Mouse (Mus musculus): Measurements from ENCODE around the gene Cenpa. TPM values are rescaled to one million over a fixed set of nuclear protein-coding genes. Genes with fewer than 3 reads are reported as not detected.

Gene Cenpa
- polyA plus RNA-seq (2012; rRNA removed): 37.4 and 41.0 TPM in 2 replicates

GRCm38 (mm10) chr5:30666391-30667195, at the start of gene Cenpa:
TSS of gene Cenpa (plus strand) at chr5:30666777.

DNA sequence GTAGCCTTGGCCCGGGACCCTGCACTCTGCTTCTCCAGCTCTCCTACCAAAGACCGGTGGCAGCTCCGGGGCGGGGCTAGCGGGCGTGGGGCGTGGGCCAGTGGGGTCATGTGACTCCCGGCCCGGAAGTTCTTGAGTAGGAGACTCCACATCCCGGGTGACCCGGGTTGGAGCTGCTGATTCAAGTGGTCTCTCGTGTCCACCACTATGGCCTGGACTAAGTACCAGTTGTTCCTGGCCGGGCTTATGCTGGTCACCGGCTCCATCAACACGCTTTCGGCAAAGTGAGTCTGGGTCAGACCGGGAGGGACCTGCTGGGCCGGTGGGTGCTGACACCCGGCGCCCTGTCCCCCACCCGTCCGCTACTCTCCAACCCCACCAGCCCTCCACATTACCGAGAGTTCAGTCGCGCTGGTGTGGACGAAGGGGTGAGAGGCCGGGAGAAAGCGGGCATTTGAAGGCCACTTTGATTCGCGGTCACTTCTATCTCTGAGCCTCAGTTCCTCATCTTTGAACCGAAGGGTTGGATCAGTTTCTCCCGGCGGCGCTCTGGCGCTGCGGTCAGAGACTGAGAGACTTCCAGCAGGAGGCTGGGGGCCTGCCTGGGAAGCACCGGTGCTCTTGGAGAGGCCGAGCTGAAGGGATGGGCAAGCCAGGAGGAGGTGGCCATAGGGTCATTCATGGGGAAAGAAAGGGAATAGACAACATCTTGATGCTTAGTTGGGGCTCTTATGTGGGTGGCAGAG, 18.6 kb upstream of the Cenpa start, which contains the start of gene Slc35f6:
Gene Slc35f6, plus strand, starts transcription at position 119 of the 746 bp plus-strand sequence.

GRCm38 (mm10) chr5:30711147-30712001, 44.8 kb downstream of the Cenpa start, which contains the start of gene Dpysl5:
TSS of gene Dpysl5 (plus strand) at chr5:30711564.

Other genes starting within 250 kb of the Cenpa start
- 2.5 and 2.6 TPM in 2 replicates for gene Otof, start 204.8 kb upstream of the Cenpa start, polyA plus RNA-seq (2012; rRNA removed)
- 22.9 and 33.7 TPM in 2 replicates for gene 1700001C02Rik, start 200.7 kb upstream of the Cenpa start, polyA plus RNA-seq (2012; rRNA removed)
- gene Cib4, start 120.9 kb upstream of the Cenpa start, polyA plus RNA-seq (2012; rRNA removed): 0.26 TPM in 1 of 2 replicates, not detected in the other
- 143 and 186 TPM in 2 replicates for gene Kcnk3, start 78.6 kb upstream of the Cenpa start, polyA plus RNA-seq (2012; rRNA removed)
- gene Slc35f6, start 18.8 kb upstream of the Cenpa start, polyA plus RNA-seq (2012; rRNA removed): 148 and 153 TPM in 2 replicates
- gene Dpysl5, start 44.8 kb downstream of the Cenpa start, polyA plus RNA-seq (2012; rRNA removed): 27.2 and 40.7 TPM in 2 replicates
- gene Mapre3, start 147.9 kb downstream of the Cenpa start, polyA plus RNA-seq (2012; rRNA removed): 55.0 and 61.6 TPM in 2 replicates
- 199 and 217 TPM in 2 replicates for gene Tmem214, start 201.2 kb downstream of the Cenpa start, polyA plus RNA-seq (2012; rRNA removed)
- 33.4 and 37.4 TPM in 2 replicates for gene Agbl5, start 221.9 kb downstream of the Cenpa start, polyA plus RNA-seq (2012; rRNA removed)
- 183 and 253 TPM in 2 replicates for gene Ost4, start 241.0 kb downstream of the Cenpa start, polyA plus RNA-seq (2012; rRNA removed)
- 224 and 300 TPM in 2 replicates for gene Emilin1, start 246.6 kb downstream of the Cenpa start, polyA plus RNA-seq (2012; rRNA removed)